Mouse (Mus musculus): ENCODE results near the gene Fam3a.
A peak's percentile ranks its signal among the peaks of the same experiment; 100 is the strongest.
"Not testable (repeated sequence)": the region's sequence is repeated elsewhere in the genome, so short reads cannot be mapped to it uniquely, and the experiment has no call there.

Fam3a gene

GRCm38 (mm10) chrX:74392535-74393443 lies at the start of gene Fam3a, which contains the start of gene Ikbkg:
Fam3a (minus strand) TSS chrX:74393272.
Ikbkg (plus strand) TSS chrX:74393290.
- peak; percentile 90 for DNase-seq

- peak; percentile 84 for DNase-seq
Observed at GRCm38 (mm10) chrX:74429290-74429821, 36.3 kb upstream of the Fam3a start.

- DNase-seq: peak; percentile 93
Observed at GRCm38 (mm10) chrX:74428826-74429276, 35.8 kb upstream of the Fam3a start, which contains the start of gene G6pdx. G6pdx (minus strand) TSS chrX:74429194.

- peak; percentile 10 for DNase-seq
Observed at GRCm38 (mm10) chrX:74428146-74428825, 35.2 kb upstream of the Fam3a start.

GRCm38 (mm10) chrX:74427116-74427515 lies 34.0 kb upstream of the Fam3a start:
- DNase-seq: no peak

GRCm38 (mm10) chrX:74426256-74426655 lies 33.2 kb upstream of the Fam3a start:
- DNase-seq: no peak

- peak; percentile 11 for DNase-seq
Observed at GRCm38 (mm10) chrX:74425195-74425594, 32.1 kb upstream of the Fam3a start.

- DNase-seq: no peak
Observed at GRCm38 (mm10) chrX:74424443-74424842, 31.4 kb upstream of the Fam3a start.

- DNase-seq: peak; percentile 77
Observed at GRCm38 (mm10) chrX:74413377-74413776, 20.3 kb upstream of the Fam3a start.

GRCm38 (mm10) chrX:74408340-74408739 lies 15.3 kb upstream of the Fam3a start:
- DNase-seq: no peak

- no peak for DNase-seq
Observed at GRCm38 (mm10) chrX:74400136-74400535, 7.1 kb upstream of the Fam3a start.

- DNase-seq: no peak
Observed at GRCm38 (mm10) chrX:74388153-74388552, 4.9 kb downstream of the Fam3a start.

- DNase-seq: no peak
Observed at GRCm38 (mm10) chrX:74384451-74384850, 8.6 kb downstream of the Fam3a start.

- peak; percentile 91 for DNase-seq
Observed at GRCm38 (mm10) chrX:74372888-74373549, 20.1 kb downstream of the Fam3a start, which contains the start of the genes Ubl4a and Slc10a3. Ubl4a (minus strand) TSS chrX:74373218. Slc10a3 (minus strand) TSS chrX:74373349.

GRCm38 (mm10) chrX:74368209-74368909 lies 24.7 kb downstream of the Fam3a start:
- DNase-seq: peak; percentile 85

GRCm38 (mm10) chrX:74367512-74367911 lies 25.6 kb downstream of the Fam3a start:
- DNase-seq: no peak

GRCm38 (mm10) chrX:74359171-74359570 lies 33.9 kb downstream of the Fam3a start:
- DNase-seq: peak; percentile 22

- not testable (repeated sequence) for DNase-seq
Observed at GRCm38 (mm10) chrX:74357069-74357468, 36.0 kb downstream of the Fam3a start.

GRCm38 (mm10) chrX:74353467-74353770 lies 39.7 kb downstream of the Fam3a start, which contains the start of gene Lage3:
Lage3 (minus strand) TSS chrX:74353618.
- DNase-seq: peak; percentile 89

- DNase-seq: no peak
Observed at GRCm38 (mm10) chrX:74352645-74353466, 40.2 kb downstream of the Fam3a start.
